Mouse (Mus musculus) erythroblast, embryonic 14.5 days (primary cell): ENCODE data around the gene Nrxn3.

Experiments used
- GATA1 ChIP-seq: IDR thresholded peaks from 2 replicates; pipeline ENCODE4 v1.6.1; 2012; ENCODE audit warnings: low read length, inconsistent platforms, mixed read lengths
- TAL1 ChIP-seq: IDR thresholded peaks from 3 replicates; pipeline ENCODE4 v1.6.1; 2012; ENCODE audit warnings: low read length, inconsistent platforms, mixed read lengths

DNA sequence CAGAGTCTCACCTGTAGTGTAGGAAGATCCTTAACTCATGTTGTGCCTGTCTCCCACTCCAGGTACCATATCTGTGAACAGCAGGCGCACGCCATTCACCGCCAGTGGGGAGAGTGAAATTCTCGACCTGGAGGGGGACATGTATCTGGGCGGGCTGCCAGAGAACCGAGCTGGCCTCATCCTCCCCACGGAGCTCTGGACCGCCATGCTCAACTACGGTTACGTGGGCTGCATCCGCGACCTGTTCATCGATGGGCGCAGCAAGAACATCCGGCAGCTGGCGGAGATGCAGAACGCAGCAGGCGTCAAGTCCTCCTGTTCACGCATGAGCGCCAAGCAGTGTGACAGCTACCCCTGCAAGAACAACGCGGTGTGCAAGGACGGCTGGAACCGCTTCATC is 537.4 kb downstream of the Nrxn3 start:
- no peak for TF ChIP-seq GATA1
- no peak for TF ChIP-seq TAL1
